Mouse (Mus musculus): ENCODE measurements around the gene Nlgn3.

DNA sequence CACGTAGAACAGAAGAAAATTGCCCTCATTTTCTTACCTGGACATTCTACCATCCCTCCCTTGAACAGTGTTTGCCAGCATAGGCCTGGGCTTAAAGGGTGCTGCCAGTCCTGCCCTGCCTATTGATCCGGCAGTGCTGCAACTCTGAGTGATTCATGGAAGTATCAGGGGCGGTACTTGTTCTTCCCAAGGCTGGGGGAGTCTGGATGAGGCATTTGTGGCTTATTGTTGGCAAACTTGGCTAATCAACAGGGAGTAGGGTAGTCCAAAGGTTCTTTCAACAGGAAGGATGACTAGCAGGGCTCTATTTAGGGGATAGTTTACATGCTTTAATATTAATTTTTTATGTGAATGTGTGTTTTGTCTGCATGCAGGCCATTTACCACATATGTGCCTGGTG lies 71.6 kb downstream of the Nlgn3 start:
- TF ChIP-seq POLR2A (IDR thresholded peaks at IDR 0.05; ENCODE audit: control insufficient read depth, extremely low read depth, insufficient read depth, low read length, poor library complexity) (no peak), CTCF (IDR thresholded peaks at IDR 0.05; ENCODE audit: borderline replicate concordance, control insufficient read depth, extremely low read depth, insufficient read depth, low read length, poor library complexity) (no peak)

Data from thymus, adult 2 months (tissue).